Mouse (Mus musculus): Measurements from ENCODE around the gene Papss2. TPM values are rescaled to one million over a fixed set of nuclear protein-coding genes. Genes with fewer than 3 reads are reported as not detected.

Papss2 gene
- 10 to 100 TPM; 13.5 to 18.9 (median 15.5) TPM for total RNA-seq (2022)

DNA sequence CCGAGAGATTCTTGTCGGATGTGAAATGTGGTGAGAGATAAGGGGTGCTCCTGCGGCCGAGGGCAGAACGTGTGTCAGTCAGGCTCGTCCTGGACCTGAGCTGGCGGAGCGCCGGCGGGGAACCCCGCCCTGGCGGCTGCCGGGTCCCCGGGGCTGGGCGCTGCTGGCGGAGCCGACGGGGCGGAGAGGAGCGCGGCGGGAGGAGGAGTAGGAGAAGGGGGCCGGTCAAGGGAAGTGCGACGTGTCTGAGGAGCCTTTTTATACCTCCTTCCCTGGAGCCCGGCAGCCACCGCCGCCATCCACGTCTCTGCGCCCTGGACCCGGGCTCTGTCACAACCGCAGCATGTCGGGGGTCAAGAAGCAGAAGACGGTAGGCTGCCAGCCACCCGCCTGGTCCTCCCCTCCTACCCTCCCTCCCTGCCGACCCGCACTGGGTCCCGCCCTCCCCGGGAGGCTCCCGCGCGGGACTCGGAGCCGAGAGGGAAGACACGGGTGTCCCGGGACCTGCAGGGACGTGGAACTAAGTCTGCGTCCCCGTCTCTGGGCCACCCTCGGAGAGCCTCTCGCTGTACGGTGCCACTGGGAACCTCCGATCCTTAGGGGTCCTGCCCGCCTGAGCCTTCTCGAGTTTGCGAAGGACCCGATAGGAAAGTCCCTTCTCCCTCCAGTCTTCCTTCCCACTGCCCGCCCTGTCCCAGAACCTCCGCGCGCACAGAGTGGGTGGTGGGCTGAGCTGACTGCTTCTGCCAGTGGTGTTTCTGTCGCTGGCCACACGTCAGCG lies at the start of gene Papss2:
Papss2 (plus strand) TSS at position 285 of the 781 bp plus-strand sequence.
- peak; percentile 48 for DNase-seq

DNA sequence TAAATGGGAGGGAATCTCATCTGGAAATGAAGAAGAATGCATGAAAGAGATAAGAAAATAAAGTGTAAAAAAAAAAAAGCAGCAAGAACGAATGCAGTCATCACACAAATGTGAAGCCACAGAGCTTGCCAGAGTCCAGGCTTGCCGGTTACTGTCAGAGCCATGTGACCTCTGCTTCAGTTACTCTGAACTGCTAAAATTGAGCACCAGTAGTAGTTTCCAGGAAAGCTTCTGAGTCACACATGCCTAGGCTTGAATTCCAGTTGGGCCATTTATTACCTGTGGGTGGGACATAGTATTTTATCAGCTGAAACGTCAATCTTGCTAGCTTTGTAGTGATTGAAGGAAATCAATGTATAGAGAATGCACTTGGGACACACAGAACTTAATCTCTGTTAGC lies 48.2 kb upstream of the Papss2 start:
- DNase-seq: peak; percentile 41

DNA sequence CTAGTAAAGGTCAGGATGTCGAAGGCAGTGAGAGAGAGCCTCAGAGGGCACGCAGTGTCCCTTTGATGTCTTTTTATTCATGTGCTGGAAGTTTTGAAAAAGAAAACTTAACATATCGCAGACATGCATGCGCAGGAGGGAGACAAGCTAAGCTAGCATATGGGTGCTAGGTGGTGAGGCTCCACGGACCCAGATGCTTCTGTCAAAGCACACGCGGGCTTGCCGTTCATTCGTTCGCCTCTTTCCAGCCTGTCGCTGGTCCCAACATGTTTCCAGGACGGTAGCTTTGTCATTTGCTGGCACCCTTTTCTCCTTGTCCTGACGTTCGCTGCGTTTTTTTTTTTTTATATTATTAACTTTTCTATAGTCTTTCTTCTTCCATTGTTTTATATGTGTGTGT lies 47.4 kb upstream of the Papss2 start:
- DNase-seq: no peak

DNA sequence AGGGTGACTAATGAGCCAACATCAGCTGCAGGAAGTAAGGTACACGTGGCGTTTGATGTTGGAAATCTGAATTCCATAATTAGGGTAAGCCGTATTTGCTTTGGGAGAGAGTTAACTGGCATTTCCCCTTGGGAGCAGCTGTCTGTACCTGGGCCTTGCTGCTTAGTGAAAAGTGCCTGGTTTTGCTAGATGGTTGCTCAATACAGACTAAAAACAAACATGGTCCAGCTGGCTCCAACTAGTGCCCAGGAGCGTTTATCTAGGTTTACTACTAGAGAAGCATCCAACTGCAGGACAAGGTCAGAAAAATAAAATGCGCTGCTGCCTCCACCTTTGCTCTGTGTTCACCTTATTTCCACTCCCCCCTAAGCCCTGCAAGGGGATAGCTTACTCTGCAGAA lies 45.1 kb upstream of the Papss2 start:
- DNase-seq: no peak

DNA sequence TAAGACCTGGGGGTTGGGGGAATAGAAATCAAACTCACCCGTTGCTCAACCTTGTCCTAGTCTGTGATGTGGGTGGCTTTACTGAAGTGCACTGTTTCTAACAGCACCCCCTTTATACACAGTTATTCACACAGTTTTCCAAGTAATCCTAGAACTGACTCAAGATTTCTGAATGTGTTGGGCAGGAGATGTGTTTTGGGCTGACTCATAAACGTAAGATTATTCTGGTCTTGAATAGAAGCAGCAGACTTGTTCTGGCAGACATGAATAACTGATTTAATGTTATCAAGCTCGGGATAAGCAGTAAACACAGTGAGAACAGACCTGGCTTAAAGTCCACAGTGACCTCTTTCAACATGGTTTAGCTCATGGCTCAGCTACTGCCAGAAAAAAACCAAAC lies 44.1 kb upstream of the Papss2 start:
- DNase-seq: no peak

DNA sequence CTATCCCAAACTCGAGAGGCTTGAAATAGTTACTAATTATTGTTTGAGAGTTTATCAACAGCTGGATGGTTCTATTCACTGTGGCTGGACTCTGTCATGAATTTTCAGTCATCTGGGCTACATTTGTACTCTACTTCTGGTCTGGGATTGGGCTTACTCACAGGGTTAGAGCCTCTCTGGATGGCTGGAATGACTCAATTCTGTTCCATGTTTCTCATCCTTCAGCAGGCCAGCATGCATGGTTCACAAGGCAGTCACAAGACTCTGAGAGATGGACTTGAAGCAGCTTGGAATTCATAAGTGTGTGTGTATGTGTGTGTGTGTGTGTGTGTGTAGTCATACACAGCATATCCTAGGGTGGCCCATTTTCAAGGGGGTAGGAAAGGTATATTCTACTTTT lies 43.5 kb upstream of the Papss2 start:
- DNase-seq: no peak

DNA sequence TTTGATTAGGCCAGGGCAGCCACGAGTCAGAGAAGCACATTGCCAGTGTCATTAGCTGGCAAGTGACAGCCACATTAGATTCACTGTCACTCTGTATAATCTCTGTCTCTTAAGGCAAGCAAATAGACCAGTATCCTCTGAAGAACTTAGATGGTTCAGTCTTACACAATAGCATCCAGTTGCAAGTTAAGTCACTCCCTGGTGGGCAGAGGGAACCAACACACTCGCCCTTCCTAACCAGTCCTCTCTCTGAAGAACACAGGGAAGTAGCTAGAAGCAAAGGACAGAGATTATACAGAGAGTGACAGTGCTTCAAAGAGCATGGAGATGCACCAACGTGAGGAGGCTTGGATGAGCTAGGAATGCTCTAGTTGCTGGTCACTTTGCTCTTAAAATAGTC lies 42.3 kb upstream of the Papss2 start:
- DNase-seq: no peak

DNA sequence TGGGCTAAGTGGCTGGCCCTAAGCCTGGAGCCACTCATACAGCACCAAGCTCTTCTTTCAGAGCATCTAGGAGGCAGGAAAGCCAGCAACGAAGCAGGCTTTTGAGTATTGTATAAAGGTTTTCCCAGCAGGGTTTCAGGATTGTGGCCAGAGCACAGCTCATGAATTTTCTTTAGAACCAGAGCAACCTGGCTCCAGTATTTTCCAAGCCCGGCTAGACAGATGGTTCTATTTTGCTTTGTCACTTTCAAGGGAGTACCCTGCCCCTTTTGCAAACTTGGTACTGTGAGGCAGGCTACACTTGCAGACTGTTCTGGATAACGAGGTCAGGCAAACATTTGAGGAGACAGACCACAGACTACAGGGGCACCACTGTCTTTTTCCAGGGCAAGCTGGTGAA lies 40.3 kb upstream of the Papss2 start:
- DNase-seq: no peak

DNA sequence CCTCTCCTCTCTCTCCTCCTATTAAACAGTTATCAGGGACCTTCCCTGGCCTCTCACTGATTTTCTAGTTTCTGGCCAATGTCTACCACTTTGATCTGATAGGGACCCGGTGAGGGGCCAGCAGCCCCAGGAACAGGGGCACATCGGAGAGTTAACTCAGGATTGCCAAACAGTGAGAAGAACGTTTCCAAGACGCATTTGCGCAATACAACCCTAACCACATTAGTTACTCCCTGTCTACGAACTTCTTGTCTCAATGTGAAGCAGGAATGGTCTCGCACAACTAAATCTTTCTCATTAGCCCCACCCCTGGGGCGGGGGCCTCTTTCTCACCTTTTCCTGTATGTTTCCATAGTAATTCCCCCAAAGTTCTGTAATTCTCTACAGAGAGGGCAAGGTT lies 28.6 kb upstream of the Papss2 start:
- no peak for DNase-seq

DNA sequence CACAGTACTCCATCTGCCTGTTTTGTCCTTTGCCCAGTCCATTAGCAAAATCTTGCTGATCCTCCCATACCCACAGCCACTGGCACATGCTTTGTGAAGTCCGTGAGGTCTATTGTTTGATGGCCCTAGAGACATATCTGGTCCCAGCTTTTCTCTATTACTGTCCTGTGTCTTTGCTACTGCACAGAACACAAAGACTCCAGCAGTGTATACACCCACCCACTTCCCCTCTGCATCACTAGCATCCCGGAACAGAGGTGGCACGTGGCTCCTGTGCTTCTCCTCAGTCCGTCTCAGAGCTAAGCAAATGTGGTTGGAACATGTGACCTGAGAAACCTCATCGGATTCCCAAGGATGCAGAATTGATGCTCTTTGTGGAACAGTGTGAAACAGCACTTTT lies 28.1 kb upstream of the Papss2 start:
- DNase-seq: no peak

DNA sequence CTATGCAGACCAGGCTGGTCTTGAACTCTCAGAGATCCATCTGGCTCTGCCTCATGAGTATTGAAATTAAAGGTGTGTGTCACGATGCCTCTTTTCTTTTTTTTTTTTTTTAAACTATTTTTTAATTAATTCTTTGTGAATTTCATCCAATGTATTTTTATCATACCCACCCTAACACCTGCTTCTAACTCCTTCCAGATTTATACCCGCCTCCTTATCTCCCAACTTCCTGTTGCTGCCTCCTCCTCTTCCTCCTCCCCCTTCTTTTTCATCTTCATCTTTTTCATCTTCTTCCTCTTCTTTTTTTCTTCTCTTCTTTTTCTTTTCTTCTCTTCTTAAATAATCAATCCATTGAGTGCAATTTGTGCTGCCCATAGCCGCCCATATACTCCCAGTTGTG lies 27.1 kb upstream of the Papss2 start:
- DNase-seq: no peak

DNA sequence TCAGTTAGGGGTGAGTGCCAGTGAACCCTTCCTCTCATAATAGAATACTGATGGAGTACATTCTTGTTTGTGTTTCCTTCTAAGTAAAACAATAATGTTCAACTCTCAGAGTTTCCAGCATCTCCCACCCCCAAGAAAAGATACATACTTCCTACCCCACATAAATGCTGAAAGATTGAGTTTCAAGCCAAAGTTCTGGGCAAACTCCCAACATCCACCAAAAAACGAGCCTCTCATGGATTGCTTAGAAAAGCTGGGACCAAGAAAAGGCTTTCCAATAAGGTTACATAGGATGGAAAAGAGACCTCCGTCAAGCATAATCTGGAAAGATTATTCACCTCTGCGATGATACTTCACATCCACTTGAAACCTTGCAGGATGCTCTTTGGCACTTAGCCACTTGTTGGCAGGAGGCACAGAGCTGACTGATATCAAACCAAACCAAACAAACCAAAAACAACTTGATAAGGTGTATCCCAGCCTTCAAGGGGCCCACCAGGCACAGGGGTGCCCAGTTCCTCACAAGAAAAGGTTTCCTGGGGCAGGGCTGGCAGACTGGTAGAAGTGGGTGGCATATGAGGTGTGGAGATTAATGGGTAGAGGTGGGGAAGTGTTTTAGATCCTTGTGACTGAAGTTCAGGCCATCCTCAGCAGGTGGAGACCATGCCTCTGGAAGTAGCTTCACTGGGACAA lies 26.5 kb upstream of the Papss2 start:
- DNase-seq: no peak

DNA sequence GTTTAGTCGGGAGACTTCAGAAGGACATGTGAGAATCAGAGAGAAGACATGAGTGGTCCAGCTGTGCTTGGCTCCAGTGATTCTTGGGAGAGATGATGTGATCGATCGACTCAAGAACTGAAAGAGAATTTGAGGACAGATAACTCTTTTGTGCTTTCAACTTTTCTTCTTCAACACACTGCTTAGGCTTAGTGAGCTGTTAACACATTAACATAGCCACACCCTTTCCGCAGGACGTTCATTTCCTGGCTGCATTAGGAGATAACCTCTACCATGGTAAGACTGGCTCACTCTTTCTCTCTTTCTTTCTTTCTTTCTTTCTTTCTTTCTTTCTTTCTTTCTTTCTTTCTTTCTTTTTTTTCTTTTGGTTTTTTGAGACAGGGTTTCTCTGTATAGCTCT lies 25.9 kb upstream of the Papss2 start:
- DNase-seq: no peak

DNA sequence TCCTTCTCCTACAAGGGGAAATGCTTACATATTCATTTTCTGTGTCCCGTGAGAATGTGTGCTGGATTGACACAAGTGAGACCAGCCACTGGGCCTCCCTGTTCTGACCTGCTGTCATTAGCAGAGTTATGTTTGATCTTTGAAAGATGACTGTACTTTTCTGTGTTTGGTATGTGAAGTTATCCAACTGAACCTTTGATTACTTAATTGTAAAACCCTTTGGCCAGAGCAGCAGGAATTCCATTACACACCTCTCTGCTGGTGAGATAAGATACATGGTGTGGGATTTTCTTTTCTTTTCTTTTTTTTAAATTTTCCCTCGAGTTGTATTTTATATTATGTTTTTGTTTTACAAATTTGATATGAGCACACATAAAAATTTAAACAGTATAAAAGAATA lies 23.4 kb upstream of the Papss2 start:
- DNase-seq: no peak

DNA sequence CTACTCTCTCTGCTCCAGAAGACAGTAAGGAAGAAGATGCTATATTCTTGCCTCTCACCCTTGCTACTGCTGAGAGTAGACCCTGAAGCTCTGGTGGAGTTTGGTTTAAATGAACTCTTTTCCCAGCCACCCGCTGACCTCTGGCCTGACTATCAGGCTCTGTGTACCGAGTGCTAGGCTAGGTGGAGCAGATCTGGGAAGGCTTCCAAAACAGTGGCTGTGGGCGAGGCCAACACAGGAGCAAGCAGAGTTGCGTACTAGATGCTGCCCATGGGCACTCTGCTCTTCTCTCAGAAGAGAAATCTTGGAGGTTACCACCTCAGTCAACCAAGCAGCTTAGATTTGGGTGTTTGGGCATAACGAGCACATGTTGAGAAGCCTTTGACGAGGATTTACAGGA lies 22.3 kb upstream of the Papss2 start:
- no peak for DNase-seq

DNA sequence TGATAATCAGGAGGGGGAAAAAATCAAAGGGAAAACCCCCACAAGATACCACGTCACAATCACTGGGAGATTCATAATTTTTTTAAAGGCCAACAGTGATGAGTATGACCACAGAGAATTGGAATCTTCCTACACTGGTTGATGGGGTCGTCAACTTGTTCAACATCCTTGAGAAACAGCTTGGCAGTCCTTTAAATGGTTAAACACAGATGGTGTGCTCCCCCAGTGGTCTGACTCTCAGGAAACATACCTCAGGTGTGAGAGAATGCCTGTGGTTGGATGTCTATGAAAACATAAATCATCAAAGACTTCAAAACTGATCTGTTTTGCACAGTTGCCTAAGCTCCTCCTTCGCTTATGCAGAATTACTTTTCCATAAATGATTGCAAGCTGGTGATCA lies 20.7 kb upstream of the Papss2 start:
- DNase-seq: no peak

DNA sequence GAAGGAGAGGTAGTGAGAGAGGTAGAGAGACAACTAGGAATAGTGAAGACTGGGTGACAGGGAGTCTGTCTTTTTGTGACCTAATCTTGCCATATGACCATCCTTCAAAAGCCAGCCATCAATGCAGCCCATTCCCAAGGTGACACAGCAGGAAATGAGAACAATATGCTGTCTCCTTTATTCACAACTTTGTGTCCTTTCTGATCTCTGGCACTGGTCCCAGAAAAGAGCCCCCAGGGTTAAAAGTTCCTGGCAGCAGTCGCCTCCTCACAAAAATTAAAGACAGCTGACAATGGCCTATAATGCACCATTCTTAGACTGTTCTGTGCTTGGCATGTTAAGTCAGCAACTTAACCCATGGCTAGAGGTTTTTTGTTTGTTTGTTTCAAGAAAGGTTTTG lies 17.8 kb upstream of the Papss2 start:
- DNase-seq: no peak

DNA sequence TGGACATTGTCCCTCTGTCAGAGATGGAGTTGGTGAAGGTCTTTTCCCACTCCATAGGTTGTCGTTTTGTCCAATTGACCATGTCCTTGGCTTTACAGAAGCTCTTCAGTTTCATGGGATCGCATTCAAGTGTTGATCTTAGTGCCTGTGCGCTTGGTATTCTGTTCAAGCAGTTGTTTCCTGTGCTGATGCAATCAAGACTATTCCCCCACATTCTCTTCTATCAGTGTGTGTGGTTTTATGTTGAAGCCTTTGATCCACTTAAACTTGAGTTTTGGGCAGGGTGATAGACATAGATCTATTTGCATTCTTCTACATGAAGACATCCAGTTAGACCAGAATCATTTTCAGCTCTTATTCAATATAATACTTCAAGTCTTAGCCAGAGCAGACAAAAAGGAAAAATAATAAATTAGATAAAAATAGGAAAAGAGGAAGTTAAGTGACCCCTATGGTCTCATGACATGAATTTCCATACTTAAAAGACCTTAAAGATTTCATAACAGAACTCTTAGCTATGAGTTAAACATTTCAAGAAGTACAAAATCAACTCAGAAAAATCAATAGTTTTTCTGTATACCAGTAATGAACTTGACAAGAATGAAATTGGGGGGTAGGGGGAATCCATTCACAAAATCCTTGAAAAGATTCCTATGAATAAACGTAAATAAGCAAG lies 12.4 kb upstream of the Papss2 start:
- DNase-seq: no peak

DNA sequence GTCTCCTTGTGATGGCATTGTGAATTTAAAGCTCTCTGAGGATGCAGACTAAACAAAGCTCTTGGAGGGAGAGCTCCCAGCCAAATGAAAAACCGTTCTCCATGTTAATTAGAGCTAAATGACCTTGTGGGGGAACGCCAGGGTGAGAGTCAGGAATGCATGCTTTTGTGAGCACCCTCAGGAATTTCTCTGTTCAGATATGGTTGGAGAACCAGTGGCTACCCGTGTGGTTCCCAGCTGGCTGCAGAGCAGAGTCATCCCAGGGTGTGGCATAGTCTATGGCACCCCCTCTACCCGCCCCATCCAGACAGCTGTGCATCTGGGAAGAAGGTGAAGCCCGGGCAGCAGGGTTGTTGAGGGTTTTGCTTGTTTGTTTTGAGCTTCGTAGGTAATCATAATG lies 7.9 kb upstream of the Papss2 start:
- no peak for DNase-seq

DNA sequence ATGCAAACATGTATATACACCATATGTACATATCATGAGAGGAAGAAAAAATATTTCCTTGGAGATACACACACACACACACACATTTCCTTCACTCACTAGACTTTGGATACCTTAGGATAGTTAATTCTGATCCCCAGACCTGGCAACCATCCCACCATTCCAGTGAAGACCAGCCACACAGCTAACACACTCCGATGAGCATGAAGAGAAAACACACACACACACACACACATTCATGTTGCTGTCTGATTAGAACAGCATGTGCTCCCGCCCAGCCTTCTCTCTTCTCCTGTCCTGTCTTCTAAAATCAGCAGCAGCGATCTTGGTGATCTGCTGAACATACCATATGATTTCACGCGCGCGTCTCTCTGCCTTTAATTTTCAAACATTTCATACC lies 2.8 kb upstream of the Papss2 start:
- no peak for DNase-seq

DNA sequence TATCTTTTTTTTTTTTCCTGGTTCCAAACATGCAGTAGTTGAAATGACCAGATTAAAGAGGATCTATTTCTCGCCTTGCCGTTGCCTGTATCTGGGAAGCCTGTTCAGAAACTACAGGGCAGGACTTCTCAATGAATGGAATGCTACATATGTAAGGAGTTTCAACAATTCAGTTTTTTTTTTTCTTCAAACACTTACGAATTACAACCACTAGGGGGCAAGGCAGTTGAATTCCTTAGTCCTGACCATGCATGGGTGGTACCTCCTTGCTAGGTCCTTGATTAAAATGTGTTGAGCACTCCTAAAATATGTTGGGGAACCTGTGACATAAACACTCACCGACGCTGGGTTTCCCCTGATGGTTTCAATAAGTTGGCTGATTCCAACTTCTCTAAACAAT lies 1.7 kb upstream of the Papss2 start:
- no peak for DNase-seq

DNA sequence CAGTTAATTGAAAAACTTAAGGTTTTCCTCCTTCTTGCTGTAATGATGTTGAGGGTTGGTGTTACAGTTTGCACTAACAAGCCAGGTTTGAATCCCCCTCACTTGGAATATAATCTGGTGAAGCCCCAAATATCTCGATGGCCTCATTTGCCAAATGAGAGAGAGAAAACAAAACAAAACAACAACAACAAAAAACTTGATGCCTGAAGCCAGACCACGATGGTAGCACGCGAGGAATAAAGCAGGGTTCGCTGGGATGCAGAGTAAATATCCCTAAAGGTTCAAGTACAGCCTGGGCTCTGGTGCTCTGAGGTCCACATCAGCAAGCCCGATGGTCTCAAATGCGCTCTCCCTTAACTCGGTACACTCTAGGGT lies 472 bp upstream of the Papss2 start:
- DNase-seq: no peak

DNA sequence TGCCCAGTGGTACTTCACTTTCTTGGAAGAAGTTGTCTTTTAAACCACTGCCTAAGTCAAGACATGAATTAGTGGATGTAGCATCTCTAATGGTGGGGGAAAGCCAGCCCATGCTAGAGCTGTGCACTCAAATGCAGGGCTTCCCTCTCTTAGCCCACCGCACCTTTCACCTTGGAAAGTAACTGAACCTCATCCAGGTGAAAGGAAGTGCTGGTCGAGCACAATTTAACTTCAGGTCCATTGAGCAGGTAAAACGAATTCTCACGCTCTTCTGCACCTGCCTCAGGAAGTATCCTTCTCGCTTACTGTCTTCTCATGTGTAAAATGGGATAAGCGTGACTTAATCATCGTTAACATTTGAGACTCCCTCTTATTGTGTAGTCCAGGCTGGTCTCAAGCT lies 3.4 kb downstream of the Papss2 start:
- no peak for DNase-seq

DNA sequence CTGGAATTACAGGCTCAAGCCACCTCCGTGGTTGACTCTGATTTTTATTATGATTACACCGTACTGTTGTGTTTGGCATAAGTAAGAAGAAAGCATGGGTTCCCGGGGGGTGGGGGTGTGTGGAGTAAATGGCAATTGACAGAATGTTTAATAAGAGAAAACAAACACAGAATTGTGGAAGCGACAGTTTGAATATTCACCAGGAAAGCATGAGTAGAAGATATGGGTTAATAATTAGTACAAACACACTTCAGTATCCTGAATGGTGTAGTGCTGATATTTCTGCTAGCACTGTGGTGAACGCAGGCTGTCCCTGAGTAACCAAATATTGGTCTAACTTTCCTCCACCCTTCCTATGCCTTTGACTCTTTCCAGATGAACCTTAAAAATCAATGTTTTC lies 3.8 kb downstream of the Papss2 start:
- DNase-seq: no peak

Data from adrenal gland, adult 8-10 months (tissue).